ENCODE assay signal across 8 mouse cellular contexts in the genomic region with DNA sequence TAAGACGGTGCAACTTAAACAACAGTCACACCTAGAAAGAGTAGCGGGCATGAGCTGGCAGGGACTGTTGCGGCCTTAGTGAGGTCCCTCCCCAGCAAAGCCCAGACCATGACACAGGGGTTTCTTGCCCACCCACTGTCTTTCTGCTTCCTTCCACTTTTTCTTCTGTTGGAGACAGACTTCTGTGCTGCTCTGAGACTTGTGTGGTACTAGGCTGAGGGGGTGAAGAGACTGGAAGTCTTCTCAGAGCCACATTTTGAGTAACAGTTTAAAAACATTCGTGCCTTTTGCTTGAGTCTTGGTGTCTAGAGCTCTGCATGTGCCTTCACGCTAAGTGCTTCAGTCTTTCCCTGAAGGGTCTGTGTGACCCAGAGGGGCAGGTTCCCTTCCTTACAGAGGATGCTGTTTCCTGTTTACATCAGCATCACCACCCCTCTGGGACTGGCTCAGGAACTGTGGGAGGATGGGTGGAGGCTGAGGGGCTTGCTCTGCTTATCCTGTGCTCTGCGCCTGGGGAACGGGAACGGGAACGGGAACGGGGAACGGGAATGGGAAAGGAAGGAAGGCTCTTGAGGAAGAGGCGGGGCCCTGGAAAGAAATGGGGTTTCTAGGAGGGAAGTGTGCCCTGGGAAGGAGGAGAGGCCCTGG. TPM values are rescaled to one million over a fixed set of nuclear protein-coding genes. Genes with fewer than 3 reads are reported as not detected.
A peak's percentile ranks its signal among the peaks of the same experiment; 100 is the strongest.
DNase-seq lines count a peak whose midpoint lies in the region; ATAC-seq and TF ChIP-seq lines count a peak whose summit lies in the region.

No protein-coding gene starts in this region.

- peaks cover 5% of the 10 kb centered on the region; the same call in 1 of the 2 replicates for H3K36me3 ChIP-seq in forebrain, embryonic 12.5 days (replicated peaks)
- H3K36me3 ChIP-seq in forebrain, postnatal 0 days (ENCODE audit: insufficient read depth) = no peaks in the 10 kb centered on the region
- 0 out of 2 replicates have a peak, but pooled peaks cover 5% of the 10 kb centered on the region for H3K36me3 ChIP-seq in embryonic facial prominence, embryonic 12.5 days
- H3K36me3 ChIP-seq in limb, embryonic 15.5 days = 0 out of 2 replicates have a peak, but pooled peaks cover under 1% of the 10 kb centered on the region
- H3K36me3 ChIP-seq in stomach, embryonic 15.5 days = no peaks in the 10 kb centered on the region

- H3K4me1 ChIP-seq in forebrain, embryonic 12.5 days = peaks cover 35% of the 10 kb centered on the region
- H3K4me1 ChIP-seq in forebrain, postnatal 0 days (ENCODE audit: insufficient read depth) = no peaks in the 10 kb centered on the region
- peaks cover 35% of the 10 kb centered on the region for H3K4me1 ChIP-seq in embryonic facial prominence, embryonic 12.5 days
- peaks cover 25% of the 10 kb centered on the region for H3K4me1 ChIP-seq in limb, embryonic 15.5 days
- peaks cover 25% of the 10 kb centered on the region; the same call in 1 of the 2 replicates for H3K4me1 ChIP-seq in stomach, embryonic 15.5 days

- H3K9ac ChIP-seq in forebrain, embryonic 12.5 days = no peak overlapping the region; the same call in 1 of the 2 replicates
- H3K9ac ChIP-seq in forebrain, postnatal 0 days = no peak overlapping the region
- H3K9ac ChIP-seq in embryonic facial prominence, embryonic 12.5 days = no peak overlapping the region
- H3K9ac ChIP-seq in limb, embryonic 15.5 days = no peak overlapping the region
- H3K9ac ChIP-seq in stomach, embryonic 15.5 days = no peak overlapping the region

- no peak overlapping the region for H3K4me3 ChIP-seq in forebrain, embryonic 12.5 days (replicated peaks)
- H3K4me3 ChIP-seq in forebrain, postnatal 0 days (ENCODE audit: low read depth, low read length) = no peak overlapping the region
- no peak overlapping the region for H3K4me3 ChIP-seq in embryonic facial prominence, embryonic 12.5 days
- no peak overlapping the region for H3K4me3 ChIP-seq in limb, embryonic 15.5 days
- no peak overlapping the region for H3K4me3 ChIP-seq in stomach, embryonic 15.5 days (replicated peaks)

- TF ChIP-seq CTCF in forebrain, postnatal 0 days (IDR thresholded peaks at IDR 0.05; ENCODE audit: low read depth) = no peak

- WGBS in forebrain, embryonic 12.5 days = 91% methylated on average over 12 of the region's 12 CpGs
- WGBS in forebrain, postnatal 0 days = 87% methylated on average over 12 of the region's 12 CpGs
- 73% methylated on average over 12 of the region's 12 CpGs for WGBS in embryonic facial prominence, embryonic 12.5 days
- 75% methylated on average over 12 of the region's 12 CpGs for WGBS in limb, embryonic 15.5 days
- WGBS in stomach, embryonic 15.5 days = 53% methylated on average over 12 of the region's 12 CpGs

- no peaks in the 10 kb centered on the region for H3K9me3 ChIP-seq in forebrain, embryonic 12.5 days
- H3K9me3 ChIP-seq in forebrain, postnatal 0 days (ENCODE audit: low read length) = no peaks in the 10 kb centered on the region
- no peaks in the 10 kb centered on the region; the same call in 1 of the 2 replicates for H3K9me3 ChIP-seq in embryonic facial prominence, embryonic 12.5 days
- H3K9me3 ChIP-seq in limb, embryonic 15.5 days = no peaks in the 10 kb centered on the region; the same call in 1 of the 2 replicates
- H3K9me3 ChIP-seq in stomach, embryonic 15.5 days = no peaks in the 10 kb centered on the region

- ATAC-seq in forebrain, embryonic 12.5 days (ENCODE audit: low FRiP score) = no peak
- ATAC-seq in forebrain, postnatal 0 days = no peak; the same call in 1 of the 2 replicates
- no peak for ATAC-seq in embryonic facial prominence, embryonic 12.5 days (ENCODE audit: insufficient number of reproducible peaks, insufficient read depth, low FRiP score, low TSS enrichment)
- peak; percentile 36; the same call in 1 of the 2 replicates for ATAC-seq in limb, embryonic 15.5 days (ENCODE audit: insufficient number of reproducible peaks, low FRiP score, low TSS enrichment, low read depth)
- peak; percentile 51; the same call in 1 of the 2 replicates for ATAC-seq in stomach, embryonic 15.5 days (ENCODE audit: insufficient read depth, low FRiP score, low read depth)

- no peak for DNase-seq in forebrain, postnatal 0 days
- peak; percentile 75 for DNase-seq in heart, postnatal 4 days
- no peak for DNase-seq in natural killer cell, adult 2 months (ENCODE audit: low spot score in 2 of 2)
- no peak for DNase-seq in layer of hippocampus, adult 9-10 months (ENCODE audit: low spot score)

- H3K27ac ChIP-seq in forebrain, embryonic 12.5 days = 0 out of 2 replicates have a peak overlapping the region, but pooled peaks have one; percentile 36
- H3K27ac ChIP-seq in forebrain, postnatal 0 days (ENCODE audit: low read depth, low read length) = no peak overlapping the region
- peak overlapping the region; percentile 80 for H3K27ac ChIP-seq in embryonic facial prominence, embryonic 12.5 days
- H3K27ac ChIP-seq in limb, embryonic 15.5 days = peak overlapping the region; percentile 67
- H3K27ac ChIP-seq in stomach, embryonic 15.5 days = peak overlapping the region; percentile 61; the same call in 1 of the 2 replicates

- H3K4me2 ChIP-seq in forebrain, embryonic 12.5 days = no peak overlapping the region
- H3K4me2 ChIP-seq in forebrain, postnatal 0 days (ENCODE audit: low read depth) = no peak overlapping the region
- H3K4me2 ChIP-seq in embryonic facial prominence, embryonic 12.5 days (replicated peaks) = no peak overlapping the region
- H3K4me2 ChIP-seq in limb, embryonic 15.5 days = no peak overlapping the region
- H3K4me2 ChIP-seq in stomach, embryonic 15.5 days = peak overlapping the region; percentile 19

- no peaks in the 10 kb centered on the region for H3K27me3 ChIP-seq in forebrain, embryonic 12.5 days
- H3K27me3 ChIP-seq in forebrain, postnatal 0 days (ENCODE audit: insufficient read depth, low read length) = no peaks in the 10 kb centered on the region
- H3K27me3 ChIP-seq in embryonic facial prominence, embryonic 12.5 days = no peaks in the 10 kb centered on the region
- no peaks in the 10 kb centered on the region for H3K27me3 ChIP-seq in limb, embryonic 15.5 days
- no peaks in the 10 kb centered on the region for H3K27me3 ChIP-seq in stomach, embryonic 15.5 days (replicated peaks)

RNA-seq across cellular contexts. Expression of a gene that starts 21.7 kb away (rescaled TPM):
- 36.4 and 37.8 TPM in 2 replicates for polyA plus RNA-seq in forebrain, embryonic 12.5 days (2016; fragmentation: Nextera tagmentation; extraction: Ambion mirVana)
- 56.7 and 85.1 TPM in 2 replicates for total RNA-seq in forebrain, postnatal 0 days (2014; rRNA removed)
- polyA plus RNA-seq in forebrain, postnatal 0 days (2015; fragmentation: Nextera tagmentation; extraction: Ambion mirVana) = 14.6 and 27.7 TPM in 2 replicates
- 30.1 and 32.7 TPM in 2 replicates for polyA plus RNA-seq in embryonic facial prominence, embryonic 12.5 days (2016; fragmentation: Nextera tagmentation; extraction: Ambion mirVana)
- total RNA-seq in heart, postnatal 4 days (2021) = 10 to 100 TPM; 63.9 to 73.8 TPM
- 19.4 and 22.9 TPM in 2 replicates for polyA plus RNA-seq in limb, embryonic 15.5 days (2015; fragmentation: Nextera tagmentation; extraction: Ambion mirVana)
- 17.0 and 28.7 TPM in 2 replicates for polyA plus RNA-seq in stomach, embryonic 15.5 days (2015; fragmentation: Nextera tagmentation; extraction: Ambion mirVana)

RNA-seq across cellular contexts. Expression of a gene that starts 31.5 kb away (rescaled TPM):
- polyA plus RNA-seq in forebrain, embryonic 12.5 days (2016; fragmentation: Nextera tagmentation; extraction: Ambion mirVana) = 322 and 337 TPM in 2 replicates
- 141 and 151 TPM in 2 replicates for total RNA-seq in forebrain, postnatal 0 days (2014; rRNA removed)
- 124 and 136 TPM in 2 replicates for polyA plus RNA-seq in forebrain, postnatal 0 days (2015; fragmentation: Nextera tagmentation; extraction: Ambion mirVana)
- polyA plus RNA-seq in embryonic facial prominence, embryonic 12.5 days (2016; fragmentation: Nextera tagmentation; extraction: Ambion mirVana) = 259 and 261 TPM in 2 replicates
- total RNA-seq in heart, postnatal 4 days (2021) = 100 to 1,000 TPM; 182 to 184 TPM
- polyA plus RNA-seq in limb, embryonic 15.5 days (2015; fragmentation: Nextera tagmentation; extraction: Ambion mirVana) = 204 and 210 TPM in 2 replicates
- 244 and 254 TPM in 2 replicates for polyA plus RNA-seq in stomach, embryonic 15.5 days (2015; fragmentation: Nextera tagmentation; extraction: Ambion mirVana)

RNA-seq across cellular contexts. Expression of a gene that starts 37.0 kb away (rescaled TPM):
- 44.6 and 51.1 TPM in 2 replicates for polyA plus RNA-seq in forebrain, embryonic 12.5 days (2016; fragmentation: Nextera tagmentation; extraction: Ambion mirVana)
- total RNA-seq in forebrain, postnatal 0 days (2014; rRNA removed) = 32.5 and 47.0 TPM in 2 replicates
- polyA plus RNA-seq in forebrain, postnatal 0 days (2015; fragmentation: Nextera tagmentation; extraction: Ambion mirVana) = 37.3 and 47.1 TPM in 2 replicates
- polyA plus RNA-seq in embryonic facial prominence, embryonic 12.5 days (2016; fragmentation: Nextera tagmentation; extraction: Ambion mirVana) = 47.6 and 54.8 TPM in 2 replicates
- total RNA-seq in heart, postnatal 4 days (2021) = 10 to 100 TPM; 22.6 to 24.4 TPM
- 50.1 and 52.4 TPM in 2 replicates for polyA plus RNA-seq in limb, embryonic 15.5 days (2015; fragmentation: Nextera tagmentation; extraction: Ambion mirVana)
- polyA plus RNA-seq in stomach, embryonic 15.5 days (2015; fragmentation: Nextera tagmentation; extraction: Ambion mirVana) = 40.6 and 41.9 TPM in 2 replicates

Comparison
In these comparisons a context has a peak if more than half of its experiments do, and no peak if none do; other contexts are left out.
1. ATAC-seq: peak in limb, embryonic 15.5 days (single experiment) and stomach, embryonic 15.5 days (single experiment); none in forebrain, embryonic 12.5 days (single experiment), forebrain, postnatal 0 days (single experiment) and embryonic facial prominence, embryonic 12.5 days (single experiment).